Mouse (Mus musculus) embryo, embryonic 10.5 days (tissue): ENCODE measurements at regions not wholly inside any gene's neighbourhood (a gene's known extent, or its start where the extent isn't known, plus 50 kb on each side); places are given as distances from the start of the nearest gene placed in this dataset.

Experiments used
- DNase-seq: peaks from one replicate; pipeline ENCODE4 v3.0.0-alpha.2; 2015; ENCODE audit warnings: low spot score

- DNase-seq = no peak
Observed at GRCm38 (mm10) chrX:14592793-14593192, 381.8 kb downstream of the H2al1n start.

GRCm38 (mm10) chrX:14596799-14597198, 385.9 kb downstream of the H2al1n start:
- DNase-seq = no peak

GRCm38 (mm10) chrX:14601916-14602315, 391.0 kb downstream of the H2al1n start:
- DNase-seq = no peak

- no peak for DNase-seq
Observed at GRCm38 (mm10) chrX:14609196-14609595, 398.2 kb downstream of the H2al1n start.

- peak; percentile 61 for DNase-seq
Observed at GRCm38 (mm10) chrX:14628267-14628901, 417.4 kb downstream of the H2al1n start.

DNA sequence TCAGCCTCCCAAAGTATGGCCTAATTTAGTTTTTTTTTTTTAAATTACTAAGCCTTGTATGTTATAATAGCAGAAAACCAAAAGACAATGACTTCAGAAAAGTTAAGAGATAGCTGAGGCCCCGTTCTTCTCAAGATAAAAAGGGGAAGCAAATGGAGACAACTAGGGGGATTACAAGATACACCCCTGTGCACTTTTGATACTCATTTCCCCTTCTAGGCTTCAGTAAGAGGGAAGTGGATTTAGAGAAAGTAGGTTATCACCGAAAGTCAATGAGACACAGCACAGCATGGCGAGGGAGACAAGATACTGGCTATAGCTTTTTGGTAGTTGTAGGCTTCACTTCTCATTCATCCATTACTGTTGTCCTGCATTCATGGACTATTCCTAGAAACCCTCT, 428.4 kb downstream of the H2al1n start:
- DNase-seq = no peak

- DNase-seq = peak; percentile 17
Observed at GRCm38 (mm10) chrX:14664852-14665251, 453.9 kb downstream of the H2al1n start.

DNA sequence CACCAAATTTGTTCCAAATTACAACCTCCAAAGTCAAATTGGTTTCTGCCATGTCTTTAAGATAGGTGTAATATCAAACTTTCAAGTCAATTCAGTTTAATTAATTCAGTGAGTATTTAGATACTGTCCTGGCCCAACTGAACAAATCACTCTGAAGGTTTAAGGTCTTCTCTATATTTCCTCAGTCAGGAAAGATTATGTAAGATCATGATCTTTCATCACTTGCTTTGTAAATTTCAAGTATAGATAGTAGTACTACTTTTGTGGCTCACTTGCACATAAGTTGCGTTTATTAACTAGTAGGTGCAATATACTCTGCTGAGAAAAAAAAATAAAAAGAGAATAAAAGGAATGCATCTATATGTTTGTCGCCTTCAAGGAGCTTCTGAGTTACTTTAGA, 485.4 kb downstream of the H2al1n start:
- no peak for DNase-seq

DNA sequence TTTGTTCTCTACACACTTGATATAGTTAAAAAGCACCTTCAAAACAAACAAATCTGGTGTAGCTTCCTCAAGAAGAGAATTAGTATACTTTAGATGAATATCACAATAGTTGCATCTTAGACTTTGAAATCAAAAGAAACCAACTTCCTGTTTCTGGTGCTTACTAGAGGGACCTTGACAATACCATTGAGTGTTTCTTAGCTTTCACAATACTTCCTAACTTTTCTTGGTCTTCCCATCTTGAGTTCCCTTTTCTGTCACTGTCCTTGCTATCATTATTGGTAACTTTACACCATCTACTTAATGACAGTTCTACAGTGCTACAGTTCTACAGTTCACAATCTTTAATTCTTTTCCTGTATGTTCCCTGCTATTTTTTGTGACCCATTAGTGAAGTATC, 528.1 kb downstream of the H2al1n start:
- DNase-seq = no peak
